Mouse (Mus musculus) skeletal muscle tissue, adult 2 months (tissue): ENCODE measurements at regions not wholly inside any gene's neighbourhood (a gene's known extent, or its start where the extent isn't known, plus 50 kb on each side); places are given as distances from the start of the nearest gene placed in this dataset.

Experiments
- DNase-seq: peaks from one replicate; pipeline ENCODE4 v3.0.0-alpha.2; 2012; ENCODE audit warnings: low read depth, low spot score

GRCm38 (mm10) chr15:63036241-63036640, 808.7 kb downstream of the Gsdmc2 start:
- DNase-seq, result peak; percentile 66

DNA sequence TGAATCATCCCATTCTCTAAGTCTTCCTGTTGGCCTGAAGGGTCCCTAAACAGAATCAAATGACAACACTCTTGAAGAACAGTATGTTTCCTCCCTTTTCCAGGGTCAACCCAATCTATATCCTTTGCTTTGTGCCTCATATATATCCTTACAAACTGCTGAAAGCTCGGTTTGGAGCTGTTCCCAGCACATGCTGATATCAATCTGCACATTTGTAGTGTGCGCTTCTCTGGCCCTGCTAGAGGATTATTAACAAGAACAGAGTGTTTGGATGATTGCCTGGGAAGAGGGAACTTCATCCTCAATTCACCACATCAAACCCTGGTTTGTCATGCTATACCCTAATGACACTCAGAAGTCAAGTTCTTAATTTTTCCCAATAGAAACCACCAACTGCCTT, 824.2 kb downstream of the Gsdmc2 start:
- DNase-seq, result no peak

DNA sequence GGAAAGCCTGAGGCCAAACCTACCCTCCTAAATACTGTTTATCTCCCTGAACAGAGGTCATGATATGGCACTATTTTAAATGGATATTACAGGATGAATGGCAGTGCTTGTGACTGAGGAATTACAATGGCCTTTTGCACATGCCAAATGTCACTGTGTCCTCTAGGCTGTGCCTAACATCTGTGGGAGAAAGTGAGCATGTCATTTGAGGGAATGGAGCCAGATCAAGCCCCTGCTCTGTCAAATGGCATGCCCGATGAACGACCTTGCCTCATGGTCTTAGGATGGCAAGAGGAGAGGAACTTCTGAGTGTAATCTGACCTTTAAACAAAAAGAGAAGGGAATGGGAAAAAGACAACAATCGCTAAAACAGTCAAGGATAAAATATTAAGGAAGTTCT, 827.0 kb downstream of the Gsdmc2 start:
- DNase-seq, result peak; percentile 16

DNA sequence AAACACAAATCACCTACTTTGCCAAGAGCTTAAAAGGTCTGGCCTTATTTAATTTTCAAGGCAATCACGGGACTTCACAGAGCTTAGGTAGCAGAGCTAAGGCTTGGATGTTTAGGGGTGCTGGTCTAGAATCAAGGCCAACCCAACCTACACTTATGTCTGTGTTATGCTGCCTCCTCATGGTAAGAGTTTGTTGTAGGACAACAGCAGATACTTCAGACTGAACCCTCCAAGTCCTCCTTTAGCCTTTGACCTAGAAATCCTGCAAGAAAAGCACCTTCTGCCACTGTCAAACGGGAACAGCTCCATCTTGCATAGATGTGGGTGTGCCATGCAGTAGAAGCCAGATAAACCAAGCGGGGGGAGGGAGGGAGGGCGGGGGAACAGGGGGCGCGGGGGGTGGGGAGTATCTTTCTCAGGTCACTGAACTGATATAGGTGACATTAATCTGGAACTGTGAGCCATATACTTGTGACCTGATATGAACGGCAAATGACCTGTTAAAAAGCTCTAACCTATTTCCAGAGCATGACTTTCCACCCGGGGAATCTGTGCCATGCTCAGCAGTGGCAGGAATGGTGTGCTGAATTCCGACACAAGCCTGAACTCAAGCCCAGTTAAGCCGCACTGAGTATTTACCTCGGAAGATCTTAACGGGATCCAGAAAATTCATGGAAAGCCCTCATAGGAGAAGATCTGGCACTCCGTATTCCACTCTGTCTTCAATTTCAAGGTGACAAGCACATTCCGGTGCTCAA, 838.3 kb downstream of the Gsdmc2 start:
- peak; percentile 78 for DNase-seq

GRCm38 (mm10) chr15:62994691-62995090, 850.3 kb downstream of the Gsdmc2 start:
- no peak for DNase-seq

DNA sequence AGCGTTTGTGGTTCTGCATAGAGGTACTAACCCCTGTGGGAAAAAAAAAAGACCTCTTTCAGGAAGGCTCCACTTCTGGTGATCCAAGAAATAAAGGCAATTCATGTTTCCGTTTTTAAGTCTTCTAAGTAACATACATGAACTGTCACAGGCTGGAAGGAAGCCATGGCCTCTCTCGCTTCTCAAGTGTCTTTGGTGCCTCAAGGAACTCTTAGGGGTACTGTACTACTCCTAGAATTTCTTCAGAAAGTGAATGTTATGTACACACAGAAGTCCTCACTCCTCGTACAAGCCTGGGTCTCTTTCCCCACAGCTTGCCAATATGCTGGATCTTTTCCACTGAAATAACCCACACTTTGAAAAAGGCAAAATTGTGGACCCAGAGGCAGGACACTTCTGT, 858.1 kb downstream of the Gsdmc2 start:
- DNase-seq, result no peak

- no peak for DNase-seq
Observed at GRCm38 (mm10) chr15:62986147-62986546, 858.8 kb downstream of the Gsdmc2 start.

DNA sequence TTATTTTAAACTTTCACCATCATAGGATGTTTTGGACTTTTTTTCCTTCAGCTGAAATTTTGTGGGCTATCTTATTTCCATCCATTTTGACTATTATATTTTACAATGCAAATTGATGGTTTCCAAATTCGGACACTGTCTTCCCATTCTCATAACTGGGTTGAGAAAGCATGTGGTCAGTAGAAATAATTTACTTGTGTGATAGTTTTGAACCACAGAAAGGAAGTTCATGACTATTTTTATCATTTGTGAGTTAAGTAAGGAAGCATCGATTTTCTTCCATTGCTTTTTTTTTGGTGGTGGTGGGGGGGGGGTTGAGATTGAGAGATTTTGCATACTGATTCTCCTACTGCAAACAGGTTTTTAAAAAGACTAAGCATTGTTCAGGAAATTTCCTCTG, 874.4 kb downstream of the Gsdmc2 start:
- DNase-seq, result no peak

DNA sequence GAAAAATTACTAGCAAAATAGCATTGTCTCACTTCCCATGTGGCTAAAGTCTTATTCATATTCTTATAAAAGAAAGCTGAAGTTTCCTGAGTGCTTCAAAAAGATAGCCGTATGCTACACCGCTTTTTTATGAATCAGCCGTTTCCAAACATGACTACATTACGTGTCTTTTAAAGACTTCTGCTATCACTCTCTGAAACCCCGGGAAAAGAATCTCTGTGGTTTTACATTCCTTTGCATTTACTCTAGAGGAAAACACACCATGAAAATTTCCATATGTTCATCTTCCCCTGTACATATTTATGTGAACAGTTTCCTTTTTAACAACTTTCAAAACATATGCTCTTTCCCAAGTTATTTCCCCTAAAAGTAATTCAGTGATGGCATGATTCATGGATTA, 882.3 kb downstream of the Gsdmc2 start:
- DNase-seq, result no peak

DNA sequence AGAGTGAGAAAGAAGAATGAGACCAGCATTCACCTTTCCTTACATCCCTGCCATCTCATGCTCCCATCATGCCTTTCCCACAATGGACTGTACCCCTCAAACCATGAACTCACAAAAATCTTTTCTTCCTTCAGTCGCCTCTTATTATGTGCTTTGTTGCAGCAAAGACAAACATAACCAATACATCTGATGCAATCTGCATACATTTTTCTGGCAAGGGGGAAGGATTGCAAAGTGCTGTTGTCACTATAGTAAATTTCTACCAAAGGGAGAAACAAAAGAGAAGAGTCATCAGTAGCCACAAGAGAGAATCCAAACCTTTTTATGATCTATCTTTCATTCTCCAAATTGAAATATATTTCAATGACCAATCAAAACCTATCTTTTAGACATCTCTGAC, 884.4 kb downstream of the Gsdmc2 start:
- no peak for DNase-seq

DNA sequence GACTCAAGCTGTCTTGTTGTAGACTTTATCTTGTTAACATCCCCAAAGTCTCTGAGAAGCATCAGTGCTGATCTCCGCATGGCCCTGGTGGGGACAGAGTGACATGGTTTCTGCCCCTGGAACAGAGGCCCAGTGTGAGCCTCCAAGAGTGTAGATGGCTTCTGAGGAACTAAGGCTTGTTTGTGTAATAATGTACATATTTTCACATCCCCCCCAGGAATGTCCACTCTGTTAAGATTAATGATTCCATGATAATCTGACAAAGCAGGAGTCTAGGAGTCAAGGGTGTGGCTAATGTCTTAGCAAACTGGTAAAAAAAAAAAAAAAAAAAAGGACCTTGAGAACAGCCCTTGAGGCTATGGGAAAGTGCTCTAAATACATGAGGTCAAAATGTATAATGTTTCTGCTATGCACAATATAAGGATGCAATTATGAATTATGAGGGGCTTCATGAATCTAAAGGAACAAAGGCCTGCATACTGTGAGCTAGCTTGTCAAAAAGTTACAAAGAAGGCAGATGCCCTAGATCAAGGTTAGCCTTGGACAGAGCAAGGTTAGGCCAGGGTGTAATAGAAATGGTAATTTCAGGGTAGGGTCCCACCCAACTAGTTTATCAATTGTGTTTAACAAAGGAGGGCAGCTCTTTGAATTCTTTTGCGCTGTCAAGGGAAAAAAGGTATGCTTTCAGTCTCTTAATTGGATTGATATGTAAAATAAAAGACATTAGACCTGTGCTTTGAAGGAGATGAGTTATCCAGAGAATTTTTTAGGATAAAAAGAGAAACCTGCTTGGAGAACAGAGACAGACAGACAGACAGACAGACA, 886.3 kb downstream of the Gsdmc2 start:
- no peak for DNase-seq

- DNase-seq, result no peak
Observed at GRCm38 (mm10) chr15:62954889-62955288, 890.1 kb downstream of the Gsdmc2 start.

- no peak for DNase-seq
Observed at GRCm38 (mm10) chr15:62954322-62954820, 890.6 kb downstream of the Gsdmc2 start.

GRCm38 (mm10) chr15:62953215-62953941, 891.6 kb downstream of the Gsdmc2 start:
- no peak for DNase-seq

- DNase-seq, result no peak
Observed at GRCm38 (mm10) chr15:62952487-62953214, 892.3 kb downstream of the Gsdmc2 start.

DNA sequence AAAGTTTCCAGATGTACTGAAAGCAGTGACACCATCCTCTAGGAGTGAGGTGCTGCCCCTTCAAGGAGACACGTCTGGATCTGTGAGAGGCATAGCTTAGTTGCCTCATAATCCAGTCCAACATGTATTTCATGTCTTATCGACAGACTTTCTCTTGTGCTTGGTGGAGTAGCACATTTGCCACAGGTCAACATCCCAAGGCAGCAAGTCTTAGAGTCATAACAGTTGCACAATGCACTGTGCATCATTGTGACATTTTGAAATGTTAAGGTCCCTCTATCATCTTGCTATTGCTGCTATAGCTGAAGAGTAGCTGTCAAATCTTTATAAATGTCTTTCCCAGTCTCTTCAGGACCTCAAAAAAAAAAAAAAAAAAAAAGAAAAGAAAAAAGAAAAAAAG, 905.6 kb downstream of the Gsdmc2 start:
- no peak for DNase-seq

DNA sequence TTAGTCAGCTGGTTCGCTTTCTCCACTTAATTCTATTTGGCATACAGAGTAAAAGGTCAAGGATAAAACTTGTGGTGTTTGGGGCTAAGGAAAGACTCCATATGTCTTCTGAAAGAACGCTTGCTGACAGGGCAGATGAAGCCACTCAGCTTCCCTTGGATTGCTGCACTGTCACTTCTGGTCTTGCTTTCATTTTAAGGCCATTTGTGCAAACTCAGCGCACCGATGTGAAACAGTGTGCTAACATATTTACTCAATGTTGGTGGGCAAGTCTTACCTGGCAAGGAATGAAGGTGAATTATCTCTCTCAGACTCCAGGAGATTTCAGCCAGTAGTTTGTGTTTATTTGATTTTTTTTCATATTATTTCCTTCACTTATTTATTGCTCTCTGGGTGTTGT, 907.2 kb downstream of the Gsdmc2 start:
- DNase-seq, result no peak

GRCm38 (mm10) chr15:62934522-62935189, 910.3 kb downstream of the Gsdmc2 start:
- DNase-seq, result no peak

- DNase-seq, result no peak
Observed at GRCm38 (mm10) chr15:62920520-62920919, 924.5 kb downstream of the Gsdmc2 start.

GRCm38 (mm10) chr15:62919264-62919663, 925.7 kb downstream of the Gsdmc2 start:
- peak; percentile 17 for DNase-seq

DNA sequence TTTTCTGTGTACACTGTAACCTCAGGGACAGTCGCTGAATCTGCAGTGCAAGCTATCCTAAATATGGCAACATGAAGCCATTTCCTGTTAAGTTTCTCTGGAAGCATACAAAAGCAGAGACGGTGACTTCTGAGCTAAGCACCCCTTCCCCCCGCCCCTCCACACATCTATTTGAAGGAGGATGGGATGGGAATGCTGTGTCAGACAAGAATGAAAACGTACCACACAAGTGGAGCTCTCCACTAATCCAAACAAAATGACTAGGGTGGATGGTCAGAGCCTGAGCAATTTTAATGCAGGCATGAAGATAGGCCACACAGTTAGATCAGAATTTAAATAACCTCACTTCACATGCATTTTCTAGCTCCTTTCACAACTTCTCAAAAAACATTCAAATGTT, 936.6 kb downstream of the Gsdmc2 start:
- DNase-seq, result no peak
